Mouse (Mus musculus) erythroblast, embryonic 14.5 days (primary cell): ENCODE data around the gene Olfr458.

Experiments used
- GATA1 ChIP-seq: IDR thresholded peaks from 2 replicates; pipeline ENCODE4 v1.6.1; 2012; ENCODE audit warnings: low read length, inconsistent platforms, mixed read lengths
- TAL1 ChIP-seq: IDR thresholded peaks from 3 replicates; pipeline ENCODE4 v1.6.1; 2012; ENCODE audit warnings: low read length, inconsistent platforms, mixed read lengths

- TF ChIP-seq GATA1 (no peak), TAL1 (no peak)
Measured at GRCm38 (mm10) chr6:42489731-42490130, 24.7 kb upstream of the Olfr458 start.
